Mouse (Mus musculus): ENCODE measurements at regions not wholly inside any gene's neighbourhood (a gene's known extent, or its start where the extent isn't known, plus 50 kb on each side); places are given as distances from the start of the nearest gene placed in this dataset.

DNA sequence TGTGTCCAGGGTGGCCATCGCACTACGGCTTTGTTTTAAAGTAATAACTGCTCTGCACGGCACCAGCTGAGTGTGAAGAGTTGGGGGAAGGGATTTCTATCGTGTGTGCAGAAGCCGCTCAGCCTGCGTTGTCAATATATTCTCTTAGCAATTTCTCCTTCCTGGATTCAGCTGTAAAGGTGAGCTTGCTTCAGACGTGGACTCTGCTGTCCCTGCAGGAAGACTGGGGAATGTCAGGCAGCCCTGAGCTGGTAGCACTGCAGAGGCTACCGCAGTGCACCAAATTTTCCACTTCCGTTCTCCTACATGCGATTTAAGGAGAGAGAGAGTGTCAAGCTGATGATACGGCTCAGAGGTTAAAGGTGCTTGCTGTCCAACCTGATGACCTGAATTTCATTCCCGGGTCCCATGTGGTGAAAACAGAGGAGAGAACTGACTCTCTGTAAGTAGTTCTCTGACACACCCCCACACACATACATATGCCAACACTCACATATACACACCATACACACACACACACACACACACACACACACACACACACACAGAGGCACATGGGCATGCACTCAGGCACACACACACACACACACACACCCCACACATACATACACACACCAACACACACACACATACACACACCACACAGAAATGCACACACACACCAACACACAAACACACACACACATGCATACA is 59.9 kb upstream of the Prelid3b start:
- H3K36me3 ChIP-seq (ENCODE audit: control insufficient read depth, insufficient read depth, low read length), result no peaks in the 10 kb centered on the region
- no peak overlapping the region for H3K9ac ChIP-seq (ENCODE audit: low read depth, low read length, severe bottlenecking)
- H3K27me3 ChIP-seq (ENCODE audit: control insufficient read depth, insufficient read depth, low read length), result no peaks in the 10 kb centered on the region
- 51% methylated on average over 12 of the region's 12 CpGs for WGBS
- H3K9me3 ChIP-seq (ENCODE audit: control insufficient read depth, low read length), result no peaks in the 10 kb centered on the region
- no peak overlapping the region for H3K4me2 ChIP-seq (replicated peaks; ENCODE audit: low read depth, low read length, severe bottlenecking)
- H3K4me3 ChIP-seq (replicated peaks; ENCODE audit: low read length), result no peak overlapping the region
- TF ChIP-seq POLR2A (IDR thresholded peaks at IDR 0.05; ENCODE audit: borderline replicate concordance, extremely low read depth, insufficient read depth, insufficient read length), result no peak
- no peak for ATAC-seq (ENCODE audit: low FRiP score, low read depth)
- no peak overlapping the region for H3K27ac ChIP-seq (replicated peaks; ENCODE audit: low read depth, low read length)
- peak; percentile 39 for DNase-seq (ENCODE audit: low spot score)
- H3K4me1 ChIP-seq (ENCODE audit: control insufficient read depth, insufficient read depth, low read length), result no peaks in the 10 kb centered on the region

GRCm38 (mm10) chr2:174540717-174541116 is 67.8 kb upstream of the Prelid3b start:
- peaks cover 7% of the 10 kb centered on the region; the same call in 1 of the 2 replicates for H3K4me1 ChIP-seq (ENCODE audit: control insufficient read depth, insufficient read depth, low read length)
- no peak overlapping the region for H3K9ac ChIP-seq (ENCODE audit: low read depth, low read length, severe bottlenecking)
- DNase-seq (ENCODE audit: low spot score) (peak; percentile 6), ATAC-seq (ENCODE audit: low FRiP score, low read depth) (peak; percentile 60; the same call in 1 of the 2 replicates)
- no peak overlapping the region for H3K4me3 ChIP-seq (replicated peaks; ENCODE audit: low read length)
- H3K27ac ChIP-seq (replicated peaks; ENCODE audit: low read depth, low read length), result no peak overlapping the region
- no peaks in the 10 kb centered on the region for H3K36me3 ChIP-seq (ENCODE audit: control insufficient read depth, insufficient read depth, low read length)
- no peak overlapping the region for H3K4me2 ChIP-seq (replicated peaks; ENCODE audit: low read depth, low read length, severe bottlenecking)
- no peak for TF ChIP-seq POLR2A (IDR thresholded peaks at IDR 0.05; ENCODE audit: borderline replicate concordance, extremely low read depth, insufficient read depth, insufficient read length)
- peaks cover 4% of the 10 kb centered on the region; the same call in 1 of the 2 replicates for H3K9me3 ChIP-seq (ENCODE audit: control insufficient read depth, low read length)
- H3K27me3 ChIP-seq (ENCODE audit: control insufficient read depth, insufficient read depth, low read length), result no peaks in the 10 kb centered on the region
- WGBS, result 55% methylated on average over 5 of the region's 5 CpGs

DNA sequence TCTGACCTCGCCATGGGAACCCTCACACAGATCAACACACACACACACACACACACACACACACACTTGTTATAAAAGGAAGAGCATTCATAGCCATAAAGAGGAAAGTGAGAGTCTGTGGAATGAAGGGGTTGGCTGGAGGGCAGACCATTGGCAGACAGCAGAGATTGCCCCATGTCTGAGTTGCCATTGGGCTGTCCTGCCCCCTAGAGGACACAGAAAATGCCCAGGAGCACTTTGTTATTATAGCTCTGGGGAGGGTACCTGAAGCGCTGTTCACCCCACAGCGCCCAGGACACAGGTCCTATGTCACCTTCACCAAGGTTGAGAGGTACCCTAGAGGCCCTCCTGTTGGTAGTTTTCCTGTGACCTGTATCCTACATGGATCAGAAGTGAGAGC is 74.3 kb upstream of the Prelid3b start:
- ATAC-seq (ENCODE audit: low FRiP score, low read depth) (no peak), DNase-seq (ENCODE audit: low spot score) (no peak)
- no peaks in the 10 kb centered on the region for H3K36me3 ChIP-seq (ENCODE audit: control insufficient read depth, insufficient read depth, low read length)
- no peak for TF ChIP-seq POLR2A (IDR thresholded peaks at IDR 0.05; ENCODE audit: borderline replicate concordance, extremely low read depth, insufficient read depth, insufficient read length)
- no peak overlapping the region for H3K27ac ChIP-seq (replicated peaks; ENCODE audit: low read depth, low read length)
- no peaks in the 10 kb centered on the region for H3K27me3 ChIP-seq (ENCODE audit: control insufficient read depth, insufficient read depth, low read length)
- H3K4me3 ChIP-seq (replicated peaks; ENCODE audit: low read length), result no peak overlapping the region
- no peaks in the 10 kb centered on the region for H3K4me1 ChIP-seq (ENCODE audit: control insufficient read depth, insufficient read depth, low read length)
- H3K9ac ChIP-seq (ENCODE audit: low read depth, low read length, severe bottlenecking), result no peak overlapping the region
- H3K4me2 ChIP-seq (replicated peaks; ENCODE audit: low read depth, low read length, severe bottlenecking), result no peak overlapping the region
- 87% methylated on average over 3 of the region's 3 CpGs for WGBS
- peaks cover 2% of the 10 kb centered on the region; the same call in 1 of the 2 replicates for H3K9me3 ChIP-seq (ENCODE audit: control insufficient read depth, low read length)

GRCm38 (mm10) chr2:174547701-174548100 is 74.8 kb upstream of the Prelid3b start:
- Histone ChIP-seq H3K4me3 (replicated peaks; ENCODE audit: low read length) (no peak overlapping the region), H3K4me1 (ENCODE audit: control insufficient read depth, insufficient read depth, low read length) (no peaks in the 10 kb centered on the region), H3K36me3 (ENCODE audit: control insufficient read depth, insufficient read depth, low read length) (no peaks in the 10 kb centered on the region), H3K9ac (ENCODE audit: low read depth, low read length, severe bottlenecking) (no peak overlapping the region), H3K27me3 (ENCODE audit: control insufficient read depth, insufficient read depth, low read length) (no peaks in the 10 kb centered on the region), H3K9me3 (ENCODE audit: control insufficient read depth, low read length) (no peaks in the 10 kb centered on the region), H3K27ac (replicated peaks; ENCODE audit: low read depth, low read length) (no peak overlapping the region), H3K4me2 (replicated peaks; ENCODE audit: low read depth, low read length, severe bottlenecking) (no peak overlapping the region)
- TF ChIP-seq POLR2A (IDR thresholded peaks at IDR 0.05; ENCODE audit: borderline replicate concordance, extremely low read depth, insufficient read depth, insufficient read length), result no peak
- ATAC-seq (ENCODE audit: low FRiP score, low read depth) (no peak), DNase-seq (ENCODE audit: low spot score) (no peak)
- WGBS, result 77% methylated on average over 6 of the region's 6 CpGs

- 66% methylated on average over 4 of the region's 4 CpGs for WGBS
- Histone ChIP-seq H3K4me1 (ENCODE audit: control insufficient read depth, insufficient read depth, low read length) (no peaks in the 10 kb centered on the region), H3K27ac (replicated peaks; ENCODE audit: low read depth, low read length) (no peak overlapping the region), H3K4me2 (replicated peaks; ENCODE audit: low read depth, low read length, severe bottlenecking) (no peak overlapping the region), H3K27me3 (ENCODE audit: control insufficient read depth, insufficient read depth, low read length) (no peaks in the 10 kb centered on the region), H3K36me3 (ENCODE audit: control insufficient read depth, insufficient read depth, low read length) (no peaks in the 10 kb centered on the region), H3K9ac (ENCODE audit: low read depth, low read length, severe bottlenecking) (no peak overlapping the region), H3K4me3 (replicated peaks; ENCODE audit: low read length) (no peak overlapping the region), H3K9me3 (ENCODE audit: control insufficient read depth, low read length) (no peaks in the 10 kb centered on the region)
- DNase-seq (ENCODE audit: low spot score) (no peak), ATAC-seq (ENCODE audit: low FRiP score, low read depth) (no peak)
- no peak for TF ChIP-seq POLR2A (IDR thresholded peaks at IDR 0.05; ENCODE audit: borderline replicate concordance, extremely low read depth, insufficient read depth, insufficient read length)
Observed at GRCm38 (mm10) chr2:174548776-174549175, 75.9 kb upstream of the Prelid3b start.
